Mouse (Mus musculus) lung, postnatal 0 days (tissue): Measurements from ENCODE around the gene Kif18a.

Source experiments
- CTCF ChIP-seq: IDR thresholded peaks from 2 replicates; pipeline ENCODE4 v1.5.1; 2016; ENCODE audit warnings: antibody characterized with exemption, mild to moderate bottlenecking
- EP300 ChIP-seq: IDR thresholded peaks from 2 replicates; pipeline ENCODE4 v1.6.1; 2016; ENCODE audit warnings: antibody characterized with exemption, mild to moderate bottlenecking, control low read depth

DNA sequence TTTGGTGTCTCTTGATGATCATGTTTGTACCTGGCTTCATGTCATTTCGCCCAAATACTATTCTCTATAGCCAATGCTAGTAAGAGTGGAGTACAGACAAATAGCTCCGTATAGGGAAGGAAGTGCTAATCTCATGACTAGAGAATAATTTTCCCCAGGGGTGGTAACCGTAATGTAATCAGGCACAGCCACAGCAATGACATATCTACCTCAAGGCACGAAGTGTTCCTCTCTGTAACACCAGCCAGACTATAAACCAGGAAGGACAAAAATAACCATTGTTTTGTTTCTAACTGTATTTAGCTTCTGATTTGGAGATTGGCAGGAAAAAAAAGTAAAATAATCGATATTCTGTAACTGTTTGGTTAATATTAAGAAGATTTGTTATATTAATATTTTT is 108.2 kb downstream of the Kif18a start:
- TF ChIP-seq CTCF (no peak), EP300 (no peak)
